Mouse (Mus musculus): ENCODE data around the gene Prelp.

DNA sequence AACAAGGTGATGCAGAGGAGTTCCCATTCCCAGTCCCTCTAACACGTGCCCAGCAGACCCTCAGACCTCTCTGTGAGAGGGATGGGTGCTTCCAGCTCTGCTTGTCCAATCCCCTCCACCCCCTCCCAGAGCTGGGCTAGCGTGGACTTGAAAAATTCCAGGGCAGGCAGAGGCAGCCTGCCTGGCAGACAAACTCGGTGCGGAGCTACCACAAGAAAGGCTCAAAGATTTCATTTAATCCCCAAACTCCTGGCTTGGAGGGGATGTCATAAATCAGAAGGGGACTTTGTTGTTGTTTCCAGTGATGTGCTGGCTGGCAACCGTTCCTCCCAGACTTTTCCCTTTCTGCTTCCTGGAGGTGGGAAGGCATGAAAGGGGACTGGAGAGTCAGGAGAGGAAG lies 44.1 kb upstream of the Prelp start:
- TF ChIP-seq CTCF (IDR thresholded peaks at IDR 0.05 in 2 of 3, conservative IDR thresholded peaks at IDR 0.05 in 1 of 3; ENCODE audit: control insufficient read depth in 1 of 3, insufficient read depth in 1 of 3, low read depth in 2 of 3, low read length in 3 of 3, poor library complexity in 1 of 3, severe bottlenecking in 1 of 3): no peak
- TF ChIP-seq USF1 (IDR thresholded peaks at IDR 0.05; ENCODE audit: low read depth, low read length): no peak
- no peak for TF ChIP-seq TAL1 (IDR thresholded peaks at IDR 0.05; ENCODE audit: low read length)
- TF ChIP-seq USF2 (IDR thresholded peaks at IDR 0.05; ENCODE audit: borderline replicate concordance in 1 of 2, insufficient read depth in 1 of 2, low read depth in 1 of 2, low read length in 2 of 2): no peak
- no peak for TF ChIP-seq SMC3 (IDR thresholded peaks at IDR 0.05; ENCODE audit: low read depth, low read length)
- no peak for TF ChIP-seq POLR2A (IDR thresholded peaks at IDR 0.05; ENCODE audit: control insufficient read depth in 1 of 2, insufficient read depth in 1 of 2, low read depth in 1 of 2, low read length in 2 of 2, poor library complexity in 1 of 2)

All from MEL (cell line).